Mouse (Mus musculus) T-cell, adult 2 months (primary cell): ENCODE data around the gene Susd1.

Experiments used
- DNase-seq: peaks from one replicate; pipeline ENCODE4 v3.0.0; 2022; ENCODE audit warnings: low spot score

The Susd1 gene

DNA sequence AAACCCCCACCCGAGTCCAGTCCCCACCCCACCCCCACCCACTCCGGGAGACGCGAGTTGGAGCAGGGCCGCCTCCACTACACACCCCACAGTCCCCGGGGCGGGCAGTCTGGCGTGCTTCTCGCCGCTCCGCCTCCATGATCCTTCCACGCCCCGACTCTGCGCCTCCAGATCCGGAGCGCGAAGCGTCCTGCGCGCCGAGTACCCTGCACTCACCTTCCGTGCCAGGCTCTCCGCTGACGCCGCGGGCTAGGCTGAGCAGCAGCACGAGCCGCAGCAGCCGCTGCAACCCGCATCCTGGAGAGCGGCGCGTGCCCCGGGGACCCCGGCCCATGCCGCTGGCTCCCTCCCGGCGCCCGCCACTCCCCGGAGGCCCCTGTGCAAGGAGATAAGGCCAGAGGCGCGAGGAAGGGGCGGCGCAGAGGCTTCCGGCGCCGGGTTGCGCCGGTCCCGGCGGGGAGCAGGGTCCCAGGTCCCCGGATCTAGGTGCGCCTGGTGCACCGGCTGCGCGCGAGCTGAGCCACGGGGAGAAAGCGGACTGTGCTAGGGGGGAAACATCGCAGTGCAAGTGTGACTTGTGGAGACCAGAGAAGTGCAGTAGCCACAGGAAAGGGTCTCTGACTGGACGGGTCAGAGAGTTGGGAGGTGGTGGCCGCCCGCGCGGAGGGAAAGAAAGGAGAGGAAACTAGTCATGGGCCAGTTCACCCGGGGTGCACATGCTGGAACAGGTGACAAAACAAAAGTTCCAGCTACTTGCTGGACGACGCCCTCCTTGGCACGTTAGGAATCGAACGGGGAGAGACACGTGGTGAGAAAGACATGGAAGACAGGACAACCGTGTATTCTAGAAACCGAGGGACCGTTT, at the start of gene Susd1:
TSS of gene Susd1 (minus strand) at position 644 of the 865 bp plus-strand sequence.
- DNase-seq = peak; percentile 55

DNA sequence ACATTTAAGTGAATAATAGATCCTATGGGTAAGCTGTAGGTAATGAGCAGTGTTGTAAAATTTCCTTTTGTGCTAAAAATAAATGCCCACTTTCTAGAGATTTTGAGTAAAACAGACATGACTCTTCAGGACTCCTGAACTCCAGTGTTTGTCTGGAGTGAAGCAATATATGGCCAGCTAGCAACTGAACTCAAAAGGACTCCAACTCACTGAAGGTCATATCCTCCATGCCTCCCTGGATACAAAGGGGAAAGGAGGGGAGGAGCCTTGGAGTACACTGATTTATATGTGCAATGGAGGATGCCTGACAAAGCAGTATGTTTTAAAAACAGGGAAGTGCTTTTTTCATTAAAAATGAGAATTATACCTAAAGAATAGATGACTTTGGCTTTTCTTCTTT, 32.9 kb upstream of the Susd1 start:
- DNase-seq = no peak

DNA sequence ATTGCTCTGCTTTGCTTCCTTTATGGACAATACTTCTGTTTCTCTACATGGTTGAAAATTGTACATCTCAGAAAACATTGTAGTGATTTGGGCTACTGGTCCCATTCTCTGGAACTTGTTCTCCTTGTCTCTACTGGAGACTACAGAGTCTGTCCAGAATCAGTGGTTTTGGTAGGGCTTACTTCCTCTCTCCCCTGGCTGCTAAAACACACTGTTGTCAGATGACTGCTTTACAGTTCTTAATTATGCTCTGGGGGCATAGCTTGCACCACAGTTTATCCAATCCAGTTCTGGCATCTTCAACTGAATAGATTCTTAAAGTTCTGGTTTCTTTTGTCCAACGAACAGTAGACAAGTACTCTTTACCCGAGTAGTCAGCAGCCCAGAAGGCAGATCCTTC, 27.0 kb upstream of the Susd1 start:
- DNase-seq = no peak

DNA sequence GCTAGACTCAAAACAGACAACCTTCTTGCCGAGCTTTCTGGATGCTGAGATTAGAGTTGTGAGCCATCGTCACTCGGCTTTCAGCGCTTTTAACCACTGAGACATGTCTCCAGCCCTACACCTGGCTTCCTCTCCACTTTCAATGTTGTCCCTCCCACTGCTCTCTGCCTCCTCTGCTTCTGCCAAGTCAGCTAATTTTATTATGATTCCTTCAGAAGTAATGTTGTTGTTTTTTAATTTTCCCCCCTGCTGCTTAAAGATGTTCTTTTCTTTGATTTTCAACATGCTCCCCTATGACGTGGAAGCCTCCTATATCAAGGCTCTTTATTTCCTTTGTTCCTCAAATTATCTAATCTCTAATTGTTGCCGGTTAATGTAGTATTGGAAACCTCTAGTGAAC, 26.2 kb upstream of the Susd1 start:
- DNase-seq = no peak

DNA sequence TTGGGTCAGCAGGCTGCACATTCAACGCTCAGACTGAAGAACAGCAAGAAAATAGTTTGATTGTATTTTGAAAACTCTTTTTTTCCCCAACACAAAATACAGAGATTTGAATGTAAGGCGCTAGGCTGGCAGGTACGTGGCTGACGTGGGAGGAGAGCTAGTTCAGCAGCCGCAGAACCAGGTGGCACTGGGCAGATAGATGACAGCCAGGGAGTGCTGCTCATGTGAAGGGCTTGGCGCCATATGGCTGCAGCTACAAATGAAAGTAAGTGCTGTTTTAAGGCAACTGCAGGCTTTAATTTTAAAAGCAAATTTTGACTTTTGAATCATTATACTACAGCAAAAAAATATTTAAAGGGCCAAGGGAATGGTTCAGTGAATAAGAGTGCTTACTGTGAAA, 24.1 kb upstream of the Susd1 start:
- DNase-seq = no peak

DNA sequence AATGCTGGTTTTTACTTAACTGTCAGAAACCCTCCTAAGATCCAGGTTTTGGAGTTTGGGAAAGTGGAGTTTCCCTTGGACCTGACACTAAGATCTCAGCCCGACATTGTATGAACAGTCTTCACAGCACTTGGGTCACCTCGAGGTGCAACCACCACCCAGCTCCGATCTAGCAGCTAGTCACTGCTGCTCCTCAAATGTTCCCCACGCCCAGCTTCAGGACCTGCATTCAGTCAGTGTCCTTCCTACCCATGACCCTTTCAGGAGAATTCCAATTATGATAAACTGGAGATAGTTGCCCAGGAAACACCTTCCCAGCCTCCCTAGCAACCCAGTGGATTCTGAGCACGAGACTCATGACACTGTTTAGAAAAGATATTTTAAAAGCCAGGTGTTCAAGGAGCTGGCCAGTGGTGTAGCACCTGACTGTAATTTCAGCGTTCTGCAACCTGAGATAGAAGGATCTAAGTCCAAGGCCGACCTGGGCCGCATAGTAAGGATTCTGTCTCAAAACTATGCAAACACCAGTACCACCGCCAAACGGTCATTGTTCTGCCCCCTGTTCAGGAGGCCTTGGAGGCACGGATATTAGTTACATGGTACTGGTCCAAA, 22.8 kb upstream of the Susd1 start:
- DNase-seq = no peak

DNA sequence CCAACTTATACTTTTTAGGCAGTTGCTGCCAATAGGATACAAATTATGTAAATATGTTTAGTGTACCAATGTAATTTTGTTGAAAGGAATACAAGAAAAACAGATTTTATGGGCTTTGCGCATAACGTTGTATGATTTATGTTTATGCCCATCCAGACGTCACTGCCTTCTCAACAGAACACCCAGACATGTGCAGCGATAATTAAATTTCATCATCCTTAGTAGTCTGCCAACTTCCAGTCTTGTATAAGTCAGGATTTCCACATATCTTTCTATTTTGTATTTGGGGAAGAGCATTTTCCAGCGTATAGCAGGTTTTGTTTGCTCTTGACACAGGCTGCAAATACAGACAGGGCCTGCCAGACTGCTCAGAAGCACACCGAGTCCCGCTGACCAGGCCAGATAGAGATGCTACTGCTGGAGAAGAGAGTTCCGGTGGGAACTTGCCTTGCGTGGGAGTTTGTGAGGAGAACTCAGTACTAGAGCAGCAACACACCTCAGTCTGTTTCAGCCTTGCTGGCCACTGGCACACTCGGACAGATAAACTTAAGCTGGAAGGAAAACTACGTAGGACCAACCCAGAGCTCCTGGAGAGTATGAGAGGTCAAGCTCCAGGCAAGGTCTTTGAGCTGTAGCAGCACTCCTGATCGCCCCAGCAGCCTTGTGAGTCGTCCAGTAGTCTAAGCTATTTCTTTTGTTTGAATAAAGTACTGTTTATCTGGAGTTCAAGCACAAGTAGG, 21.0 kb upstream of the Susd1 start:
- no peak for DNase-seq

DNA sequence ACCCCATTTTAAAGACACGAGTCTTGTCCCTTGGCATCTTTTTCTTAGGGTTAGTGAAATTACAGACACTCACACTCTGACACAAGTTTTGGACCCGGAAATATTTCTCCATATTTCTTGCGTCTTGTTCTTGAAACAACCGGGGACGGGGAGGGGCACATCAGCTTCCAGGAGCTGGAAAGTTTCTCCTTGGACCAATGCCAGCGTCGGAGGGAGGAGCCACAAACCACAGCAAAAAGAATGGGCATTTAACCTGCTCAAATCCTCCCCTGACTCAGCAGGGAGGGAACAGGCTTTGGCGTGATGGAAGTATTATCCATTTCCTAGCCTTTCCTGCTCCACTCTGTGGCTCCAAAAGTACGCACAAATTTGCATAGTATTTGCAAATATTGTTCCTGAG, 19.5 kb upstream of the Susd1 start:
- DNase-seq = no peak

DNA sequence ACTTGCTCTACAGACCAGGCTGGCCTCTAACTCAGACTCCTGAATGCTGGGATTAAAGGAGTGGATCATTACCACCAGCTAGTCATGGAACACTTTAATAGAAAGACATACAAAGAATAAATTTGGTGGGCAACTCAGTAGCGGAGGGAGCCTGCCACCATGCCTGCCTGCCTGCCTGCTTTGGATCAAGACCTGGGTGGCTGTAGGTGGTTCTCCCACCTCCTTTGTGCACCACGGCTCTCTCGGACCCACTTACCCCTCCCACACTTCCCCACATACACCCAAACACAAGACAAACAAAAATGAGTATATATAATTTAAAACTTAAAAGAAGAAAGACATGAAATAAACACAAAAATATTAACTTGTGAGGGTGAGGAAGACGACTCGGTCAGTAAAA, 18.7 kb upstream of the Susd1 start:
- no peak for DNase-seq

DNA sequence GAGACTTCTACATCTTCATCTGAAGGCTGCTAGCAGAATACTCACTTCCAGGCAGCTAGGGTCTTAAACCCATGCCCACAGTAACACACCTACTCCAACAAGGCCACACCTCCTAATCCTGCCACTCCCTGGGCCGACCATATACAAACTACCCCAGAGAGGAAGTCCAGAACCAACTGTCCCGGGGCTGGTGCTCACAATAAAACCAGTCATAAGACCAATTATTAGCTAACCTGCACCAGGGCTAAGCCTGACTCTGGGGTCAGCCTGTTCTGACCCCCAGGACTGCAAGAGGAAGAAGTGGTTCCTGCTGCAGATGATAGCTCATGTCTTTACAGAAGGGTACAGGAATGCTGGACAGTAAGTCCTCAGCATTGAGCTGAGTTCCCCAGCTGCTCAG, 17.0 kb upstream of the Susd1 start:
- no peak for DNase-seq

DNA sequence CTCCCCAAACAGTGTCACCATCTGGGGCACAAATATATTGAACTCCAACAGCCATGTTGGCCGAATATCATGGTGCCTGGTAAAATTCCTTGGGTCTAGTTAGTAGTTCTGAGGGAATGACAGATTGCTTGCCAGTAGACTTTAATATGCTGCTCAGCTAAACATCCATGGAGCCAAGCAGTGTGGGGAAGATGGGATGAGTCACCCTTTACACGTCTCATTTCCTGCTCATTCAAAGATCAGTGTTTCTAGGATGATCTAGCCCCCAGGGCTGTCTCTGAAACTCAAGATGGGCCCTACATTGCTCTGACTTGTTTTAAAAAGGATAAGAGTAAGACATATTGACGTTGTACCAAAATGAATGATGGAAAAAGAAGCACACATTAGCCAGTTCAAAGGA, 15.6 kb upstream of the Susd1 start:
- no peak for DNase-seq

DNA sequence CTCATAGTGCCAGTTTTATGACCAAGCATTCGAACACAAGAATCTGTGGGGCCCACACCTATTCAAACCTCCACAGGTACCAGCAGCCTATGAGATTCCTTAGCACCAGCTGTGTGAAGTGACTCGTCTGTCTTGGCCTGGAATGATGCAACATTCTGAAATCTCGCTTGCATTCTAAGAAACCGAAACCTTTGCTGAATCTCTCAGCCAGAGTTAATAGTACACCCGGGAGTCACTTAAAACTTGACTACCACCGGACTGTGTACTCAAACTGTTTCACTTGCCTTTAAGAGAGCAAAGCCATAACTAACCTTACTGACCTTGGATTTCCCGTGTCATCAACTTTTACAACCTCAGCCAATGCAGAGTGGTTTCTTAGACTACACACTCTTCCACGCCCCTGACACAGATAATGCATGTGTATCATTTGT, 14.1 kb upstream of the Susd1 start:
- DNase-seq = no peak

DNA sequence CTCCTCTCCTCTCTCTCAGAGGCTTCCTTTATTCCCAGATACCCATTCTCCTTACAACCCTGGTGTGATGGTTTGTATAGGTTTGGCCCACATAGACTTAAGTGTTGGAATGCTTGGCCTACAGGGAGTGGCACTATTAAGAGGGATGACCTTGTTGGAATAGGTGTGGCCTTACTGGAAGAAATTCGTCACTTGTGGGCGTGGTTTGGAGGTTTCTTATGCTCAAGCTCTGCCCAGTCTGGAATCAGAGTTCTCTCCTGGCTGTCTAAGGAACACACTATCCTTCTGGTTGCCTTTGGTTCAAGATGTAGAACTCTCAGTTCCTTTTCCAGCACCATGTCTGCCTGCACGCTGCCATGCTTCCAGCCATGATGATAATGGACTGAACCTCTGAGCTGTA, 12.5 kb upstream of the Susd1 start:
- no peak for DNase-seq

DNA sequence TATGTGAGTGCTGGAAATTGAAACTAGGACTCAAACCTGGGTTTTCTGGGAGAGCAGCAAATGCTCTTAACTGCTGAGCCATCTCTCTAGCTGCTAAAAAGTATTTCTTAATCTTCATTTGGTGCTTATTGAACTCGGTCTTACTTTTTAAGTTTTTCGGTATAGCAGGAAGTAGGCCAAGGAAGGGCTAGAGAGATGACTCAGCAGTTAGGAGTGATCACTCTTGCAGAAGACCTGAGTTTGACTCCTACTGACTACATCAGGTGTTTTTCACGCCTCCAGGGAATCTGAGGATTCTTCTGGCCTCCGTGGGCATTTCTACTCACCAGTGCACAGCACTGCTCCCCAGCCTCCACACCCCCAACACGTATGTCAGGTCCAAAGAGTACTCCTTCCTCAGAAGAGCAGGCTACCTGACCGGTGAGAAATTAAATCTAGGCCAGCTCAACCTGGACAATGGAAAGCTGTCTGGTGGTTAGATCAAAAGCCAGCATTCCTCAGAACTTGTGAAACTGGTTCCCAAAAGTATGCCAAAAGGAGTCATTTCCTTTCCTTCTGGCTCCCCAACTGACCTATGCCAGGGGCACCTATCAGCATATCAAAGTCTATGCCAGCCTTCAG, 11.9 kb upstream of the Susd1 start:
- no peak for DNase-seq

DNA sequence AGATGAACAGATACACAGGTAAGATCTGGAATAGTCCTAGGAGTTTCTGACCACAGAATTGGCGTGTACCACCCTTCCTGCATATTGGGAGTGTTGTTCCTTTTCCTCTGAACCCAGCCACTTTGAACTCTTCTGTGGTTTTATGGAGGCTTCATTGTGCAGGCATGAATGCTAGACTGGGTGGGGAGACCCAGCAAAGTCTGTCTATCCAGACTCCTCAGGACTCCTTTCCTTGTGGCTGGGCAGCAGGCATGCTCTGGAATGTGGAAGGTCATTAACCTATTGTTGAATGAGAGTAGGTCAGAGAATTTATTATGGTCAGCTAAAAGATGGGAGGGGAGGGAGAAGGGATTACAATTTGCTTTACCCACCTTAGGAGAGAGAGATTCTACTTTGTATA, 8.9 kb upstream of the Susd1 start:
- DNase-seq = no peak

DNA sequence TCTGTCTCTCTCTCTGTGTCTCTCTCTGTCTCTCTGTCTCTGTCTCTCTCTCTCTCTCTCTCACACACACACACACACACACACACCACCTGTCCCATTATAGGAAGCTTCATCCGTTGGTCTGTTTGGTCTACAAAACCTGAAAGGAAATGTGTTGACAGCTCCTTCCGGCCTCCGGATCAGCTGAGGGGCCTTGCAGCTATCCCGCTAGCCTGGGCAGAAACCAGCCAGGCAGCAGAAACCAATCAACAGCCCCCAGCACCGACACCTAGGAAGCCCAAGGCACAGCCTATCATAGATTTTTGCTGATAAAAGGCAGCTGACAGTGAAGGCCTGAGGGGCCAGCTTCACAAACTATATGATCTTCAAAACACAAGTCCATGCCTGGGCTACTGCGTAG, 7.1 kb upstream of the Susd1 start:
- peak; percentile 18 for DNase-seq

DNA sequence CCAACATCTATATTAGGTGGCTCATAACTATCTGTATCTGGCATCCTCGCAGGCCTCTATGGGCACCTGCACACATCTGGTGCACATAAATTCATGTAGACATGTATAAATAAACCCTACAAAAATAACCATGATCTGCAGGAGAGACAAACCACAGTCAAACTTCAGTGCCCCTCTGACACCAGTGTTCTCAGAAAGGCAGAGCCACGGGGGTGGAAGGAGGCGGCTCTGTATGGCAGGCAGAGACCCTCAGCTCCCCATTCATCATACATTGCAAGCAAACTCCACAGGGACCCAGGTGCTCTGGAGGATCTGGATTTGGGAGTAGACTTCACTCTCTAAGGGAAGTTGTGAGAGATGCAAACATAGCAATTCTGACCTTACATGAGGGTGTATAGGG, 6.6 kb upstream of the Susd1 start:
- DNase-seq = no peak

DNA sequence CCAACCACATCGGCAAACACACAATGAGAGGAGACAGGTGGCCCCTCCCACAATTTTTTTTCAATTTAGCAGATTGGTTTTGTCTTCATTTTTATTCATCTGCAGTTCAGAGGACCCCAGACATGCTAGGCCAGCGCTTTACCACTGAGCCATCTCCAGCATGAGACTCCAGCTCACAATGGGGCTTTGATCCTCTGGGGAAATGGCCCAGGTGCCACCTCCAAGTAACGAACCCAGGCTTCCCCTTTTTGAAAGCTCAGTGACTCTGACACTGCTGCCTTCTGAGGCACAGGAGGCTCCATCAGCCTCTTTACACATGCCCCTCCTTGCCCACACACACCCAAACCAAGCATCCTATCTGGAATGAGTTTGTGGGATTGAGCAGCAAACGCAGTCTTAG, 5.7 kb upstream of the Susd1 start:
- no peak for DNase-seq

DNA sequence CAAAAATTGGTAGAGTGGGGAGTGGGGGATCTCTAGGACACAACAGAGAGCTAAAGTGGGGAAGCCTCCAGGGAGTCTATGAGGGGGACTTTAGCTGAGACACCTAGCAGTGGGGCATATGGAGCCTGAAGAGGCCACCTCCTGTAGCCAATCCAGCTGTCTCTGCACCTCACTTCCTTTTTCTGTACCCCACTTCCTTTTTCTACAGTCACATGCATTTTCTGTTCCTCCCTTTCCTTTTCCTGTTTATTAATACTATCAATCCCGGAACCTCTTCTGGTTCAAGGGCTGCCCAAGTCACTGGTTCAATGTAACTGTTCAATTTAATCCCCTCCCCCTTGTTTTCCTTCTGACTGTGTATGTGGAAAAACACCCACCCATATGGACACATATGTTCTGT, 2.8 kb upstream of the Susd1 start:
- DNase-seq = no peak

DNA sequence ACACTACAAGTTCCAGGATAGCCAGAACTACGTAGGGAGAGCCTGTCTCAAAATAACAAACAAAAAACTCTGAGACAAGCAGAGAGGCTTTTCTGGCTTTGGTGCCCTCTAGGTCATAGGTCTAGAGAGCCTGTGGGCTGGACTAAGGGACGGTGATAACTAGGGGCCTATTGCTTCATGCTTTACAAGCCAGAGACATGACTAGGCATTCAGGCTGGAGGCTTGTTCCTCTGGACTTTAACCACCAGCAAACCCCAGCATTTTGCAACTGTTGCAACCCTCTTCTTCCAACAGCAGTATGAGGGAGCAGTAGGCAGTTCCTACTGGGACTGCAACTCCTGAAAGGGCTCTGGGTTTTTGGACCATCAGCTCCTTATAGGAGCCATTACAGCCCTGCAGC, 1.5 kb upstream of the Susd1 start:
- no peak for DNase-seq

DNA sequence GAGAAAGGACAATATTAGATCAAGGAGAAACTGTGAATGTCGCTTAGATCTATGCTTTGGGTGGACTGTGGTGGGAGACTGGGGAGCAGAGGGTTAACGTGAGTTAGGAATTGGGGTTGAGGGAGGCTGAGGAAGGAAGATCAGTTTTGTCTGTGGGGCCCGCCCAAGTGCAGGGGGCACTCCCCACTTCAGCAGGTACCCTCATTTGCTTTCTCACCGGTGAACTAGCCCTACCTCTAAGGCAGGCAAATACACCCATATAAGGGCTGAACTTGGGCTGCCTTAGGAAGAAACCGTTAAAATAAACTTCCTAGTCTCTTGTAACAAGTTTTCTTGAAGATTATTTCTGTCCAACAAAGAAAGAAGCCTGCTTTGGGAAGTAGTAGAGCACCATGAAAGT, 608 bp upstream of the Susd1 start:
- DNase-seq = no peak

DNA sequence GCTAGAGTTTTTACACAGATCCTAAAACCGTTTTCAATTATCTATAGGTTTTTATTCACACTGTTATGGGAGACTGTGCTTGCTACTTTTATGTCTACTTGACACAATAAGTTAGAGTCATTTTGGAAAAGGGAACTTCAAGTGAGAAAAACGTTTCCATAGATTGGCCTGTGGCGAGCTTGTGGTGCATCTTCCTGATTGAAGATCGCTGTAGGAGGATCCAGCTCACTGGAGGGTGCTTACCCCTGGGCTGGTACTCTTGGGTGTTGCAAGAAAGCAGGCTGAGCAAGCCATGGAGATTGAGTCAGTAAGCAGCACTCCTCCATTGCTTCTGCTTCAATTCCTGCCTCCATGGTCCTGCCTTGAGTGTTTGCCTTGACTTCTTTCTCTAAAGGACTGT, 2.5 kb downstream of the Susd1 start:
- no peak for DNase-seq

DNA sequence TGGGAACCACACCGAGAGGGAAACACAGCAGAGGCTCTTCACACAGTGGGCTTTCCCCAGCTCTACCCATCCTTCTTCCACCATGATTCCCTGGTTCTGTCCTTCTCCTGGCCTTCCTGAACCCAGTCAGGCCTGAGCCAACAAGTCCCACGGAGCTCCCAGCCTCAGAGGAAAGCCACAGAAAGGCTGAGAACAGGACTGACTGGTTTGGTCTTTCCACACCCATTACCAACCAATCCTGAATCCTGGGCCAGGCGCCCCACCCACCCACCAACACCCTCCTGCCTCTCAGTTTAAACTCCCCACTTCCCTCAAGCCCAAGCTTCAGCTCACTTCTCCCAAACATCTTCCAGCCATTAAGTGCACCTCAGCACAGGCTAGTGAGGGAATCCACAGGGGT, 4.4 kb downstream of the Susd1 start:
- DNase-seq = no peak
